Mouse (Mus musculus) heart, adult 2 months (tissue): ENCODE measurements around the gene Tubb2b. TPM values are rescaled to one million over a fixed set of nuclear protein-coding genes. Genes with fewer than 3 reads are reported as not detected.

ENCODE experiments used
- DNase-seq, 2 experiments: peaks; one replicate each; pipeline ENCODE4 v3.0.0; 2021
- H3K27ac ChIP-seq: fragments of 200-600 bp; 2 replicates; pipeline ENCODE4 v1.8.1; 2022
- H3K27me3 ChIP-seq: fragments of 200-500 bp; 2 replicates; pipeline ENCODE4 v1.6.1; 2012; ENCODE audit warnings: mild to moderate bottlenecking, low read length, inconsistent platforms, mixed read lengths; ENCODE audit not compliant: control insufficient read depth, insufficient read depth
- H3K36me3 ChIP-seq: fragments of 200-500 bp; 2 replicates; pipeline ENCODE4 v1.6.1; 2012; ENCODE audit warnings: low read length, inconsistent platforms; ENCODE audit not compliant: control insufficient read depth, insufficient read depth
- H3K4me1 ChIP-seq: fragments of 200-500 bp; 2 replicates; pipeline ENCODE4 v1.6.1; 2011; ENCODE audit warnings: low read length; ENCODE audit not compliant: control insufficient read depth, insufficient read depth
- H3K4me3 ChIP-seq: fragments of 200-600 bp; 2 replicates; pipeline ENCODE4 v1.8.1; 2022
- H3K79me2 ChIP-seq: fragments of 200-500 bp; replicated peaks from 2 replicates; pipeline ENCODE4 v1.6.1; 2012; ENCODE audit warnings: mild to moderate bottlenecking, inconsistent platforms, low read length, moderate library complexity, mixed read lengths; ENCODE audit not compliant: control insufficient read depth, insufficient read depth
- H3K9ac ChIP-seq: fragments of 200-500 bp; 2 replicates; pipeline ENCODE4 v1.6.1; 2012; ENCODE audit warnings: low read depth, mild to moderate bottlenecking, control low read depth, inconsistent platforms, low read length, mixed read lengths
- CTCF ChIP-seq: fragments of 200-600 bp; IDR thresholded peaks from 2 replicates; pipeline ENCODE4 v1.8.1; 2022; ENCODE audit warnings: antibody characterized with exemption, mild to moderate bottlenecking, moderate library complexity
- EP300 ChIP-seq: fragments of 200-500 bp; IDR thresholded peaks from 2 replicates; pipeline ENCODE4 v1.6.1; 2011; ENCODE audit warnings: low read depth, low read length, control low read depth; ENCODE audit not compliant: insufficient read depth
- POLR2A ChIP-seq: fragments of 200-500 bp; IDR thresholded peaks from 2 replicates; pipeline ENCODE4 v1.6.1; 2011; ENCODE audit warnings: mild to moderate bottlenecking, low read depth, low read length, control low read depth; ENCODE audit not compliant: insufficient read depth
- WGBS: fragments of 180-500 bp; shearing (Covaris S2); methylation state at CpG from one replicate; pipeline ENCODE4 v1.1.7; 2018; 5-methylcytosine and 5-hydroxymethylcytosine counted together
- intact Hi-C: fragments of 180-260 bp; cut with DNase I; formaldehyde crosslinking; loops from one replicate; pipeline ENCODE4 v1.15.1; 2025
- polyA plus RNA-seq: library from polyadenylated mRNA; depleted of rRNA; stranded (reverse); fragments of >200 nt; gene quantifications from 2 replicates; pipeline ENCODE4 v1.2.3, GENCODE M21; 2012; rRNA removed
- total RNA-seq, 2 experiments: library from RNA; stranded (reverse); gene quantifications; 2 replicates each; pipeline ENCODE4 v1.2.3; 2021

Gene Tubb2b
- total and polyA plus RNA-seq, 3 experiments: 2.6 to 6.2 (median 5.3) TPM

DNA sequence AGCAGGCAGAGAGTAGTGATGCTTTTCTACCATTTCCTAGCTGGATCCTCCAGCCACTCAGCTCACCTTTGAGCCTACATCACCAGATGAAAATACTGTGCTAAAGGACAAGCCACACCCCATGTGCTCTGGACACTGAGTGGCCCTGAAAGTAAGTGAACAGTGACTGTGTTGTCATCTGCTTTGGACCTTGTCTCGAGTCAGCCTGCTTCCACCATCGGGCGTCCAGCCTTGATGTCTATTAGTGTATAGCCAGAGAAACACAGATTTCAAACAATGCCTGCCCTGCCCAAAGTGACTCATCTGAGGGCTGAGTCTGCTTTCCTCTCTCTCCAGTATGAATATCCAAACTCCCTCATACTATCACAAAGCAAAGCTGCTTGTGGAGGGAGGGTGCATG lies 50.5 kb downstream of the Tubb2b start:
- no peak for TF ChIP-seq EP300
- no peak for TF ChIP-seq POLR2A
- TF ChIP-seq CTCF: no peak
- H3K4me1 ChIP-seq: peaks cover 18% of the 10 kb centered on the region
- no peaks in the 10 kb centered on the region; the same call in 1 of the 2 replicates for H3K36me3 ChIP-seq
- H3K9ac ChIP-seq: no peak overlapping the region
- no peak overlapping the region for H3K4me3 ChIP-seq
- no peaks in the 10 kb centered on the region for H3K27me3 ChIP-seq
- no peaks in the 10 kb centered on the region for H3K79me2 ChIP-seq
- intact Hi-C loops: loop anchor here (2.0 kb wide), 3 partner anchors 15 to 51 kb away; partner anchors contain the start of gene Tubb2b
- 40% methylated on average over 3 of the region's 3 CpGs for WGBS
- no peak overlapping the region for H3K27ac ChIP-seq
- no peak for DNase-seq

DNA sequence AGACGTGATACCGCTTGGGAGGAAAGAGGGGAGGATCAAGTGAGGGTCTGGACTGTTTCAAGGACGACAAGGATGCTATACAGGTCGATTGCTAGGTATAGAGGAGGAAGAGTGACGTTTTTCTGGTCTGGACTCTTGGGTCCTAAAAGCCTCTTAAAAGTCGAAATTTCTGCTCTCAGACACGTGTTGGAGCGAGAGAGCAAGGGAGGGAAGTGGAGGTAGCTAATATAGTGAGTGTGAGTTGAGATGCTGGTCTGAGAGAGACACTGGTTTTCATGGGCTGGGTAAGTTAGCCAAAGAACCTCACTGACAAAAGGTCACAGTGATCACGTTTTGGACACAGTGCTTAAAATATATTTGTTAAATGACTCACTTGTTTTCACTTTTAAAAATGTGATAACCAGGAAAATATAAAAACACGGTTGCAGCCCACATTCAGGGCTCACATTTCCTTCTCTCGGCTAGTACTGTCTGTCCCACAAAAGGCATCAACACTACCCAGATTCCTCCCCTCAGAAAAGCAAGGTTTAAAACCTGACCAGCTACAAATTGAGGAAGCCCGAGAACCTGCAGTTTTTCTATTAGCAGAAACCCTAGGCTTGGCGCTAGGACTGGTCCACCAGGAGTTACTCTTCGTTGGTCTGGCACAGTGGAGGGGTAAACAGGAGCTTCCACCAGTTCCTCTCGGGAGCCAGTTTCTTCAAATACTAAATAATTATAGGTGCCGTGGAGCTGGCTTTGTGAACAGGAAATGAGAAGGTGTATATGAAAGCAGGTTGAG lies 51.6 kb downstream of the Tubb2b start:
- intact Hi-C loops: loop anchor here (1.0 to 2.0 kb wide), 4 partner anchors 16 to 76 kb away; partner anchors contain the start of gene Tubb2b
- H3K36me3 ChIP-seq: no peaks in the 10 kb centered on the region
- H3K4me1 ChIP-seq: peaks cover 12% of the 10 kb centered on the region
- no peaks in the 10 kb centered on the region for H3K27me3 ChIP-seq
- WGBS: 38% methylated on average over 16 of the region's 16 CpGs
- peak overlapping the region; percentile 61; the same call in 1 of the 2 replicates for H3K9ac ChIP-seq
- DNase-seq: no peak
- H3K4me3 ChIP-seq: peak overlapping the region; percentile 70
- H3K27ac ChIP-seq: peak overlapping the region; percentile 89
- no peak for TF ChIP-seq EP300
- no peak for TF ChIP-seq CTCF
- no peak for TF ChIP-seq POLR2A
- no peaks in the 10 kb centered on the region for H3K79me2 ChIP-seq

DNA sequence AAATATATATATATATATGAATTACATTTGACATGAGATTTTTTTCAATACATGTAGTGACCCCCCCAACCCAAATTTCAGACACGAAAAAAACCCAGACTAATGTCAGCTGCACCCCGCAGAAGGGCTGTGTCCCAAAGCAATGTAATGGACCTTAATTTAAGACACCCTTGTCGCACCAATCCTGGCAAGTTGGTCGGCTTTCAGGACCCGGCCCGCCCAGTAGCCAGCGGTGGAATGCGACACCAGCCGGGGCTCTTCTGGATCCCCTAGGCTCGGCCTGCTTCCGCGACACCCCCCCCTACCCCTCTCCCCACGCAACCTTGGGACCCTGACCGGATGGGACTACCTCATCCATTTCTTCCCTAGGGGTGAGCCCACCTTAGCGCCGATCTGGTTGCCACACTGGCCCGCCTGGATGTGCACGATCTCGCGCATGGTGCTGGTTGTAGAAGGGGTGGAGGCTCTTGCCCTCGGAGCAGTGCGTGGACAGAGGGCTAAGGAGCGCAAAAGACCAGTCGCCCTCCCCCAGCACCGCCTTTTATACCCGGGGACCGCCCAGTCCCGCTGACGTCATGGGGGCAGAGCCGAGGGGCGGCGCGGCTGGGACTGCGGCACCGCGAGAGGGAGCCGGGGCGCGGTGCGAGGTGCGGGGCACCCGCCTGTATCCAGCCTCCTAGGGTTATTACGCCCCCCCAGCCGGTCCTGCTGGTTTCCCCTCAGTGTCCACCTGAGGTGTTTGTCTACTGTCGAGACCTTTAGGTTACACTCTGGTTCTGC lies 52.6 kb downstream of the Tubb2b start, which contains the start of gene Tubb2a:
Gene Tubb2a (minus strand): TSS at position 516 of the 780 bp plus-strand sequence.
- Histone ChIP-seq H3K27ac (peak within 1 kb of the TSS; percentile 89), H3K9ac (peak within 1 kb of the TSS; percentile 77), H3K27me3 (no peaks in the 10 kb centered on the region), H3K79me2 (no peaks in the 10 kb centered on the region), H3K4me1 (peaks cover 11% of the 10 kb centered on the region), H3K4me3 (peak within 1 kb of the TSS; percentile 70), H3K36me3 (no peaks in the 10 kb centered on the region)
- peak; percentile 96 to 98 for DNase-seq
- intact Hi-C loops: loop anchor here (1.0 to 2.0 kb wide), 5 partner anchors 17 to 77 kb away; partner anchors contain the start of gene Tubb2b
- peak; percentile 100 for TF ChIP-seq POLR2A
- peak; percentile 80; the same call in 1 of the 2 replicates for TF ChIP-seq EP300
- TF ChIP-seq CTCF: peak; percentile 87
- under 1% methylated on average over 45 of the region's 45 CpGs for WGBS

Other genes with a start within 250 kb of the Tubb2b start
- not detected for gene Serpinb6c, start 224.8 kb downstream of the Tubb2b start, total RNA-seq
- not detected in 2 replicates for gene Serpinb6c, start 224.8 kb downstream of the Tubb2b start, polyA plus RNA-seq
- gene Nqo2, start 165.8 kb downstream of the Tubb2b start, total RNA-seq: 10 to 100 TPM; 38.0 to 45.4 TPM
- 14.4 and 39.8 TPM in 2 replicates for gene Nqo2, start 165.8 kb downstream of the Tubb2b start, polyA plus RNA-seq
- 1 to 10 TPM; 7.0 to 7.4 TPM for gene Ripk1, start 128.1 kb downstream of the Tubb2b start, total RNA-seq
- 2.0 and 3.5 TPM in 2 replicates for gene Ripk1, start 128.1 kb downstream of the Tubb2b start, polyA plus RNA-seq
- 100 to 1,000 TPM; 104 to 111 TPM for gene Serpinb6a, start 127.7 kb downstream of the Tubb2b start, total RNA-seq
- gene Serpinb6a, start 127.7 kb downstream of the Tubb2b start, polyA plus RNA-seq: 51.2 and 79.7 TPM in 2 replicates
- gene Bphl, start 92.9 kb downstream of the Tubb2b start, total RNA-seq: 10 to 100 TPM; 32.5 to 35.3 TPM
- gene Bphl, start 92.9 kb downstream of the Tubb2b start, polyA plus RNA-seq: 29.8 and 43.3 TPM in 2 replicates
- 10 to 100 TPM; 42.9 to 64.1 TPM for gene Tubb2a, start 52.5 kb downstream of the Tubb2b start, total RNA-seq
- gene Tubb2a, start 52.5 kb downstream of the Tubb2b start, polyA plus RNA-seq: 95.2 and 122 TPM in 2 replicates
- gene Psmg4, start 32.5 kb upstream of the Tubb2b start, total RNA-seq: 10 to 100 TPM; 23.1 to 29.0 TPM
- gene Psmg4, start 32.5 kb upstream of the Tubb2b start, polyA plus RNA-seq: 32.2 and 51.2 TPM in 2 replicates
- gene Slc22a23, start 214.7 kb upstream of the Tubb2b start, total RNA-seq: 10 to 100 TPM; 11.1 to 14.2 TPM
- gene Slc22a23, start 214.7 kb upstream of the Tubb2b start, polyA plus RNA-seq: 12.1 and 12.2 TPM in 2 replicates